Mouse (Mus musculus) embryonic fibroblast, embryonic 13.5 days (primary cell): ENCODE data around the gene Parp2. TPM values are rescaled to one million over a fixed set of nuclear protein-coding genes. Genes with fewer than 3 reads are reported as not detected.
"Not testable (repeated sequence)": the region's sequence is repeated elsewhere in the genome, so short reads cannot be mapped to it uniquely, and the experiment has no call there.

Source experiments
- H3K27ac ChIP-seq: 2 replicates; pipeline ENCODE4 v1.5.1; 2012; ENCODE audit warnings: low read length, control low read depth, inconsistent platforms; ENCODE audit not compliant: insufficient read depth
- H3K4me1 ChIP-seq: 2 replicates; pipeline ENCODE4 v1.6.1; 2011; ENCODE audit warnings: low read length; ENCODE audit not compliant: control insufficient read depth, insufficient read depth
- H3K4me3 ChIP-seq: 2 replicates; pipeline ENCODE4 v1.5.1; 2011; ENCODE audit warnings: mild to moderate bottlenecking, control low read depth, low read length; ENCODE audit not compliant: insufficient read depth
- CTCF ChIP-seq: IDR thresholded peaks from 2 replicates; pipeline ENCODE4 v1.5.1; 2011; ENCODE audit warnings: mild to moderate bottlenecking, control low read depth, low read length, moderate library complexity, borderline replicate concordance; ENCODE audit not compliant: insufficient read depth
- POLR2A ChIP-seq: IDR thresholded peaks from 2 replicates; pipeline ENCODE4 v1.6.1; 2011; ENCODE audit warnings: low read depth, mild to moderate bottlenecking, control low read depth, low read length, moderate library complexity
- polyA plus RNA-seq: library from polyadenylated mRNA; stranded (reverse); fragments of >200 nt; gene quantifications from 2 replicates; pipeline ENCODE4 v1.2.4, GENCODE M21; 2011; ENCODE audit warnings: low read depth; ENCODE audit not compliant: missing spikeins, insufficient read length

Parp2 gene
- polyA plus RNA-seq, 1 experiment: 43.4 TPM

- Histone ChIP-seq H3K4me3 (no peak overlapping the region), H3K27ac (no peak overlapping the region), H3K4me1 (no peaks in the 10 kb centered on the region)
- no peak for TF ChIP-seq POLR2A
- no peak for TF ChIP-seq CTCF
These were observed 11.7 kb upstream of the Parp2 start for GRCm38 (mm10) chr14:50795965-50796364.

- Histone ChIP-seq H3K4me1 (no peaks in the 10 kb centered on the region), H3K4me3 (no peak overlapping the region), H3K27ac (no peak overlapping the region)
- TF ChIP-seq CTCF: no peak
- no peak for TF ChIP-seq POLR2A
These were observed 11.2 kb upstream of the Parp2 start for GRCm38 (mm10) chr14:50796464-50796863.

GRCm38 (mm10) chr14:50798512-50798911 lies 9.1 kb upstream of the Parp2 start:
- no peak for TF ChIP-seq CTCF
- TF ChIP-seq POLR2A: no peak
- Histone ChIP-seq H3K27ac (no peak overlapping the region), H3K4me1 (no peaks in the 10 kb centered on the region), H3K4me3 (no peak overlapping the region)

GRCm38 (mm10) chr14:50799502-50800259 lies 8.0 kb upstream of the Parp2 start:
- no peaks in the 10 kb centered on the region for H3K4me1 ChIP-seq
- TF ChIP-seq CTCF (no peak), POLR2A (no peak)
- no peak overlapping the region for H3K4me3 ChIP-seq
- H3K27ac ChIP-seq: no peak overlapping the region

- TF ChIP-seq CTCF (no peak), POLR2A (no peak)
- Histone ChIP-seq H3K4me1 (peaks cover 3% of the 10 kb centered on the region), H3K4me3 (no peak overlapping the region), H3K27ac (no peak overlapping the region)
These were observed 5.2 kb upstream of the Parp2 start for GRCm38 (mm10) chr14:50802441-50802840.

- Histone ChIP-seq H3K4me3 (no peak overlapping the region), H3K4me1 (peaks cover 3% of the 10 kb centered on the region), H3K27ac (no peak overlapping the region)
- TF ChIP-seq POLR2A (no peak), CTCF (no peak)
These were observed 4.6 kb upstream of the Parp2 start for GRCm38 (mm10) chr14:50802843-50803562.

- TF ChIP-seq POLR2A (no peak), CTCF (no peak)
- Histone ChIP-seq H3K4me3 (no peak overlapping the region), H3K4me1 (peaks cover 3% of the 10 kb centered on the region), H3K27ac (no peak overlapping the region)
These were observed 3.0 kb upstream of the Parp2 start for GRCm38 (mm10) chr14:50804683-50805082.

GRCm38 (mm10) chr14:50806469-50806868 lies 1.2 kb upstream of the Parp2 start:
- not testable (repeated sequence) for H3K4me3 ChIP-seq, H3K4me1 ChIP-seq, H3K27ac ChIP-seq

GRCm38 (mm10) chr14:50813060-50813459 lies 5.4 kb downstream of the Parp2 start:
- Histone ChIP-seq H3K27ac (no peak overlapping the region), H3K4me1 (no peaks in the 10 kb centered on the region), H3K4me3 (no peak overlapping the region)
- TF ChIP-seq CTCF: no peak
- no peak for TF ChIP-seq POLR2A

- H3K4me1 ChIP-seq: no peaks in the 10 kb centered on the region
- H3K4me3 ChIP-seq: no peak overlapping the region
- TF ChIP-seq CTCF (no peak), POLR2A (no peak)
- H3K27ac ChIP-seq: no peak overlapping the region
These were observed 15.6 kb downstream of the Parp2 start for GRCm38 (mm10) chr14:50823240-50823639.
